Mouse (Mus musculus) gastrocnemius, postnatal 14 days (tissue): Measurements from ENCODE around the gene Hoxa5. TPM values are rescaled to one million over a fixed set of nuclear protein-coding genes. Genes with fewer than 3 reads are reported as not detected.

Experiments used
- DNase-seq: peaks from one replicate; pipeline ENCODE4 v3.0.0; 2021; ENCODE audit warnings: mixed read lengths
- intact Hi-C: fragments of 180-260 bp; cut with DNase I; formaldehyde crosslinking; loops from one replicate; pipeline ENCODE4 v1.15.1; 2025; ENCODE audit warnings: low total_unique reads
- total RNA-seq, 2 experiments: library from RNA; stranded (reverse); gene quantifications; 2 replicates each; pipeline ENCODE4 v1.2.3; 2021

Hoxa5 gene
- total RNA-seq, 2 experiments from 2014 or later: 1.9 to 2.5 TPM

- intact Hi-C loops: loop anchor here (1.0 kb wide), 1 partner anchor 49 kb away; no protein-coding TSS in a partner anchor
- DNase-seq: no peak
Measured at GRCm38 (mm10) chr6:52170898-52171223, 33.5 kb downstream of the Hoxa5 start.

- intact Hi-C loops: no loop called here
- no peak for DNase-seq
Measured at GRCm38 (mm10) chr6:52170166-52170897, 34.1 kb downstream of the Hoxa5 start.

GRCm38 (mm10) chr6:52169499-52170165 is 34.8 kb downstream of the Hoxa5 start:
- intact Hi-C loops: no loop called here
- DNase-seq: no peak

- DNase-seq: no peak
- intact Hi-C loops: no loop called here
Measured at GRCm38 (mm10) chr6:52168191-52169055, 36.0 kb downstream of the Hoxa5 start.

GRCm38 (mm10) chr6:52167736-52168161 is 36.6 kb downstream of the Hoxa5 start:
- DNase-seq: no peak
- intact Hi-C loops: no loop called here

- intact Hi-C loops: no loop called here
- no peak for DNase-seq
Measured at GRCm38 (mm10) chr6:52167176-52167575, 37.2 kb downstream of the Hoxa5 start.

- DNase-seq: no peak
- intact Hi-C loops: no loop called here
Measured at GRCm38 (mm10) chr6:52166431-52167077, 37.8 kb downstream of the Hoxa5 start.

GRCm38 (mm10) chr6:52165441-52166370 is 38.7 kb downstream of the Hoxa5 start:
- intact Hi-C loops: no loop called here

GRCm38 (mm10) chr6:52164626-52165440 is 39.6 kb downstream of the Hoxa5 start, which contains the start of gene Hoxa2:
Gene Hoxa2 (minus strand): TSS chr6:52164831.
- intact Hi-C loops: no loop called here
- no peak for DNase-seq

More at GRCm38 (mm10) chr6:52165441-52166370, 38.7 kb downstream of the Hoxa5 start:
- no peak for DNase-seq

GRCm38 (mm10) chr6:52164051-52164625 is 40.2 kb downstream of the Hoxa5 start:
- DNase-seq: no peak
- intact Hi-C loops: no loop called here

GRCm38 (mm10) chr6:52163366-52164031 is 40.9 kb downstream of the Hoxa5 start:
- DNase-seq: no peak
- intact Hi-C loops: no loop called here

- intact Hi-C loops: no loop called here
- no peak for DNase-seq
Measured at GRCm38 (mm10) chr6:52162611-52163365, 41.6 kb downstream of the Hoxa5 start.

- intact Hi-C loops: no loop called here
- DNase-seq: no peak
Measured at GRCm38 (mm10) chr6:52162093-52162380, 42.4 kb downstream of the Hoxa5 start.

- DNase-seq: no peak
- intact Hi-C loops: no loop called here
Measured at GRCm38 (mm10) chr6:52161336-52162092, 42.9 kb downstream of the Hoxa5 start.

GRCm38 (mm10) chr6:52160511-52161335 is 43.7 kb downstream of the Hoxa5 start:
- intact Hi-C loops: no loop called here
- DNase-seq: no peak
